ENCODE assay signal across 26 mouse cellular contexts in the genomic region with DNA sequence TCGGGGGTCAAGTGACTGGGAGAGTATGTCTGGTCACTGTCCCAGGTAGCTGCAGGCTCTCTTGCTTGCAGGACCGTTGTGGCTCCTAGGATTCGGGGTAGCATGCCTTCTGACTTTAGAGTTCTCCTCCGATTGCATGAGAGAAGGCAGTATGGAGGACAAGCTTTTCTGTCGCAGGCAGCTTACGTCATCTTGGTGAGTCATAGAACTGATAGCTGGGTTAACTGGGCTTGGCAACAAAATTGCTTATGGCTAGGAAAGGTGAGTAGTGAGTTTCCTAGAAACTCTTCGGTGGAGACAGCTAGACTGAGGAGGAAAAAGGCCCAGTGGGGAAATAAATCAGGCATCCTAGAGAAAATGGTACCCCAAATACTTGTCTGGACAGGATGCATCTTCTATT.
DNase-seq lines count a peak whose midpoint lies in the region; ATAC-seq and TF ChIP-seq lines count a peak whose summit lies in the region.
"Had no signal": no experiment of that assay in that cellular context is flagged by ENCODE, and none has a peak within 500 bp of the region (broad histone marks: within the 10 kb centered on the region; RNA-seq: fewer than 3 reads in every experiment).

No protein-coding gene starts in this region.

- H3K79me2 ChIP-seq in C2C12 (ENCODE audit: control insufficient read depth, insufficient read depth) = no peaks in the 10 kb centered on the region
- H3K79me2 ChIP-seq in myocyte (ENCODE audit: control insufficient read depth, insufficient read depth) = no peaks in the 10 kb centered on the region

- H3K9me3 ChIP-seq in forebrain, postnatal 0 days (ENCODE audit: low read length) = no peaks in the 10 kb centered on the region
- H3K9me3 ChIP-seq: G1E had no signal

- WGBS in forebrain, postnatal 0 days = 96% methylated on average over 7 of the region's 7 CpGs

- peak; percentile 80 for DNase-seq in 3T3-L1 (ENCODE audit: low read depth, low spot score)
- DNase-seq in NIH3T3 (ENCODE audit: low read depth) = peak; percentile 73
- no peak for DNase-seq in cerebellum, postnatal 4 days (ENCODE audit: low spot score in 2 of 2)
- no peak for DNase-seq in kidney, postnatal 25 days
- no peak for DNase-seq in adrenal gland, adult 18-20 months (ENCODE audit: low spot score in 2 of 2)
- DNase-seq in forebrain, postnatal 0 days = no peak
- DNase-seq: adrenal gland, adult 2 months; adrenal gland, adult 8-10 months; adrenal gland, postnatal 10 days; adrenal gland, postnatal 14 days; adrenal gland, postnatal 25 days; adrenal gland, postnatal 36 days; B cell, adult 2 months; cerebellum, adult 11 months; cerebellum, adult 11-12 months; cerebellum, adult 18-20 months; cerebellum, adult 2 months; cerebellum, adult 8-10 months; cerebellum, adult 9-10 months had no signal

- no peak for ATAC-seq in forebrain, postnatal 0 days
- ATAC-seq: activated CD4-positive, CD25-positive, alpha-beta regulatory T cell, adult 4 months; CD4-positive, CD25-positive, alpha-beta regulatory T cell, adult 4 months; Patski had no signal

- H3K36me3 ChIP-seq in C2C12 (ENCODE audit: control insufficient read depth, insufficient read depth) (no peaks in the 10 kb centered on the region), myocyte (ENCODE audit: control insufficient read depth, insufficient read depth) (no peaks in the 10 kb centered on the region)
- H3K36me3 ChIP-seq in forebrain, postnatal 0 days (ENCODE audit: insufficient read depth) = no peaks in the 10 kb centered on the region
- H3K36me3 ChIP-seq: G1E had no signal

- H3ac ChIP-seq in C2C12 (ENCODE audit: control insufficient read depth, insufficient read length, low read depth) = no peak overlapping the region
- no peak overlapping the region for H3ac ChIP-seq in myocyte (ENCODE audit: control insufficient read depth, insufficient read length)

- no peaks in the 10 kb centered on the region for H3K4me1 ChIP-seq in forebrain, postnatal 0 days (ENCODE audit: insufficient read depth)

- H3K9ac ChIP-seq in forebrain, postnatal 0 days = no peak overlapping the region

- TF ChIP-seq POLR2A in myocyte (IDR thresholded peaks at IDR 0.05; ENCODE audit: insufficient read length, low read depth) = no peak

- H3K27me3 ChIP-seq in C2C12 (ENCODE audit: control insufficient read depth, insufficient read depth, insufficient read length) = no peaks in the 10 kb centered on the region
- H3K27me3 ChIP-seq in myocyte (ENCODE audit: control insufficient read depth, insufficient read depth, insufficient read length) = no peaks in the 10 kb centered on the region
- H3K27me3 ChIP-seq in forebrain, postnatal 0 days (ENCODE audit: insufficient read depth, low read length) = no peaks in the 10 kb centered on the region
- H3K27me3 ChIP-seq: CH12.LX, Patski had no signal

- H3K27ac ChIP-seq in forebrain, postnatal 0 days (ENCODE audit: low read depth, low read length) = no peak overlapping the region

- H3K4me2 ChIP-seq in myocyte (ENCODE audit: low read depth) = no peak overlapping the region
- H3K4me2 ChIP-seq in forebrain, postnatal 0 days (ENCODE audit: low read depth) = no peak overlapping the region

- H3K4me3 ChIP-seq in C2C12 (ENCODE audit: insufficient read depth, poor library complexity, severe bottlenecking) = no peak overlapping the region
- no peak overlapping the region for H3K4me3 ChIP-seq in myocyte
- H3K4me3 ChIP-seq in forebrain, postnatal 0 days (ENCODE audit: low read depth, low read length) = no peak overlapping the region

- no peaks in the 10 kb centered on the region for H3K79me3 ChIP-seq in C2C12 (ENCODE audit: low read depth)

- no peak for TF ChIP-seq CTCF in C2C12 (IDR thresholded peaks at IDR 0.05; ENCODE audit: control insufficient read depth, insufficient read depth, insufficient read length)
- TF ChIP-seq CTCF in forebrain, postnatal 0 days (IDR thresholded peaks at IDR 0.05; ENCODE audit: low read depth) = no peak

TF ChIP-seq in C2C12, 6 proteins besides CTCF, POLR2A, EP300 and RAD21:
- TF ChIP-seq FOSL1 (IDR thresholded peaks at IDR 0.05; ENCODE audit: insufficient read depth, low read length, poor library complexity, severe bottlenecking) (no peak), MAX (IDR thresholded peaks at IDR 0.05) (no peak), CEBPB (IDR thresholded peaks at IDR 0.05; ENCODE audit: low read depth) (peak; percentile 59), MYOG (IDR thresholded peaks at IDR 0.05; ENCODE audit: control insufficient read depth, extremely low read depth, insufficient read length) (no peak), MYOD1 (IDR thresholded peaks at IDR 0.05; ENCODE audit: control insufficient read depth, insufficient read length, low read depth) (no peak), USF1 (IDR thresholded peaks at IDR 0.05; ENCODE audit: low read depth) (no peak)

TF ChIP-seq in myocyte, 11 proteins besides CTCF, POLR2A, EP300 and RAD21:
- TF ChIP-seq TCF3 (IDR thresholded peaks at IDR 0.05; ENCODE audit: insufficient read length, low read depth) = no peak
- TF ChIP-seq CEBPB (IDR thresholded peaks at IDR 0.05; ENCODE audit: insufficient read depth, poor library complexity, severe bottlenecking) = 0 out of 2 replicates have a peak, but pooled peaks have one; percentile 5
TF ChIP-seq in myocyte: peak in this region for 1.

Comparison
In these comparisons a context has a peak if more than half of its experiments do, and no peak if none do; other contexts are left out.
1. DNase-seq: peak in 3T3-L1 (single experiment) and NIH3T3 (single experiment); none in cerebellum, postnatal 4 days (0 of 2), kidney, postnatal 25 days (0 of 2), adrenal gland, adult 18-20 months (0 of 2) and forebrain, postnatal 0 days (single experiment).